Mouse (Mus musculus) left cerebral cortex, postnatal 4 days (tissue): ENCODE data around the gene Phrf1. TPM values are rescaled to one million over a fixed set of nuclear protein-coding genes. Genes with fewer than 3 reads are reported as not detected.
A peak's percentile ranks its signal among the peaks of the same experiment; 100 is the strongest.

ENCODE experiments used
- DNase-seq: peaks from one replicate; pipeline ENCODE4 v3.0.0-alpha.2; 2022
- intact Hi-C: fragments of 180-260 bp; cut with DNase I; formaldehyde crosslinking; loops from one replicate; pipeline ENCODE4 v1.15.1; 2025
- microRNA-seq: library from miRNA; unstranded; fragments of <30 nt; microRNA quantifications from one replicate; pipeline ENCODE4 v1.2.0, GENCODE M21; 2022
- total RNA-seq, 2 experiments: library from RNA; stranded (reverse); gene quantifications; 2 replicates each; pipeline ENCODE4 v1.2.3; 2021

Phrf1 gene
- total RNA-seq, 2 experiments from 2014 or later, result 81.2 to 89.1 TPM

- no peak for DNase-seq
- intact Hi-C loops, result no loop called here
These were observed 59.5 kb downstream of the Phrf1 start for GRCm38 (mm10) chr7:141288042-141288441.

DNA sequence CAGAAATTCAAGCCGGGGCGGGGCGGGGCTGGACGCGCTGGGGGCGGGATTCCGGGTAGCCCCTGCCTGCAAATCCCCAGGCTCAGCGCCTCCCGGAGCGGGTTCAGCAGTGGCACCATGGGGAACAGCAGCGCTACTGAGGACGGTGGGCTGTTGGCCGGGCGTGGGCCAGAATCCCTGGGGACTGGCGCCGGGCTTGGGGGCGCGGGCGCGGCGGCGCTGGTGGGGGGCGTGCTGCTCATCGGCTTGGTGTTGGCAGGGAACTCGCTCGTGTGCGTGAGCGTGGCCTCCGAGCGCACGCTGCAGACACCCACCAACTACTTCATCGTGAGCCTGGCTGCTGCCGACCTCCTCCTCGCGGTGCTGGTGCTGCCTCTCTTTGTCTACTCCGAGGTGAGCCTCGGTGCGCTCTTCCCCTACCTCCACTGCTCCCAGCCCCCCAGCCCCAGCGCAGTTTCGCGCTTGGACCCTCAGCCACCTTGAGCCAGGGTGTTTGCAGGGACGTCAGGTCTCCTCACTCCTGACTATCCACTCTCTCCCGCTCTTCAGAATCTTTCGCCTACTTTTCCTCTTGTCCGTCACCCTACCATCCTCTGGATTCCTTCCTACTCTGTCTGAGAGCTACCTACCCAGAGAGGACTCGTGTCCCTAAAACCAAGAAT lies 63.5 kb downstream of the Phrf1 start, which contains the start of gene Drd4:
TSS of gene Drd4 (plus strand) at position 86 of the 662 bp plus-strand sequence.
- intact Hi-C loops, result no loop called here
- peak; percentile 22 for DNase-seq

- no peak for DNase-seq
- intact Hi-C loops, result no loop called here
These were observed 64.2 kb downstream of the Phrf1 start for GRCm38 (mm10) chr7:141292583-141293388.

DNA sequence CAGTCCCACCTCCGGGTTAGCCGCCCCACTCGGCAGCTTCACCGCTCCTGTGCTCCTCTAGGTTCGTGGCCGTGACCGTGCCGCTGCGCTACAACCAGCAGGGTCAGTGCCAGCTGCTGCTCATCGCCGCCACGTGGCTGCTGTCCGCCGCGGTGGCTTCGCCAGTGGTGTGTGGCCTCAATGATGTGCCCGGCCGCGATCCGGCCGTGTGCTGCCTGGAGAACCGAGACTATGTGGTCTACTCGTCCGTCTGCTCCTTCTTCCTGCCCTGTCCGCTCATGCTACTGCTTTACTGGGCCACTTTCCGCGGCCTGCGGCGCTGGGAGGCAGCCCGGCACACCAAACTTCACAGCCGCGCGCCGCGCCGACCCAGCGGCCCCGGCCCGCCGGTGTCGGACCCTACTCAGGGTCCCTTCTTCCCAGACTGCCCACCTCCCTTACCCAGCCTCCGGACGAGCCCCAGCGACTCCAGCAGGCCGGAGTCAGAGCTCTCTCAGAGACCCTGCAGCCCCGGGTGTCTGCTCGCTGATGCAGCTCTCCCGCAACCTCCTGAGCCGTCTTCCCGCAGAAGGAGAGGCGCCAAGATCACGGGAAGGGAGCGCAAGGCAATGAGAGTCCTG lies 65.4 kb downstream of the Phrf1 start:
- peak; percentile 47 for DNase-seq
- intact Hi-C loops, result no loop called here

GRCm38 (mm10) chr7:141294479-141294878 lies 65.9 kb downstream of the Phrf1 start:
- no peak for DNase-seq
- intact Hi-C loops, result no loop called here

GRCm38 (mm10) chr7:141297926-141298650 lies 69.5 kb downstream of the Phrf1 start:
- no peak for DNase-seq
- intact Hi-C loops, result no loop called here

- intact Hi-C loops, result no loop called here
- DNase-seq, result peak; percentile 68
These were observed 70.6 kb downstream of the Phrf1 start for GRCm38 (mm10) chr7:141299175-141299574.

DNA sequence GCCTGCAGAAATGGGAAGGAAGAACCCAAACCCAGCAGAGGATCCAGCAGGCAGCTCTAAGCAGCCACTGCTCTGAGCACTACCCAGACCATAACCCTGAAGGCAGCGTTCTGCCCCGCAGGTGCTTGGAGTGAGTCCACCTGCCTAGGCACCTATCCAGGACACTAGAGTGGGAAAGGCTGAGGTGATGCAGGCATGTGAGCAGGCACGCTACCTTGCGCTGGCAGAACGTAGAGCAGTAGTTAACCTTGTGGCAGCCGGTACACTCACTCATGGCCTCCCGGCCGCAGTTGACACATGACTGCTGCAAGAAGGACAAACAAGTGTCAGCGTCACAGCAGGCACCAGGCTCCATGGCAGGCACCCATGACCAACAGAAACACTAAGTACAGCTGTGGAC lies 72.8 kb downstream of the Phrf1 start:
- intact Hi-C loops, result no loop called here
- no peak for DNase-seq

- no peak for DNase-seq
- intact Hi-C loops, result no loop called here
These were observed 74.2 kb downstream of the Phrf1 start for GRCm38 (mm10) chr7:141302702-141303268.

DNA sequence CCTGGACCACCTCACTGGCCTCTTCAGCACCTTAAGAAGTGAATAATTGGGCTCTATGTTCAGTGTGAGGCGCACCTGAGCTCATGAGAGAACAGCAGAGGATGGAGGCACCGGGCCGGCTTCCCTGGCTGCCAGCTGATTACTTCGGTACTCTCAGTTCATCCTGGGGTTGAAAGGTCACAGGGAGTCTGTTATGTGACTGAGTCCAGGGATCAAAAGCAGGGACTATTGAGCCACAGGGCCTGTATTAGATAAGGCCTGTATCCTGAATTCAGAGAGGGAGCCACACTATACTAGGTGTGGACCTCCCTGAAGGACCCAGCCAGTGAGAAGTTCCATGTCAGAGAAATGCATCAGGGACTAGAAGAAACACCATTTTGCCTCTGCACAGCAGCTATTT lies 76.0 kb downstream of the Phrf1 start:
- no peak for DNase-seq
- intact Hi-C loops, result no loop called here

Small RNAs within 50 kb of the gene (microRNA-seq; reads per million reads assigned to microRNA genes)
- gene Mir210, result 251 reads per million, percentile 60 among the genes with 10 or more reads in this experiment

Other genes with a start within 250 kb of the Phrf1 start
- 10 to 100 TPM in 1 of 2 experiments, 1 to 10 TPM in 1; 8.9 to 12.8 TPM for gene Ifitm3, start 218.0 kb upstream of the Phrf1 start, total RNA-seq
- not detected for gene Ifitm6, start 210.9 kb upstream of the Phrf1 start, total RNA-seq
- gene Gm17387, start 199.7 kb upstream of the Phrf1 start, total RNA-seq, result not detected
- 100 to 1,000 TPM; 132 to 150 TPM for gene B4galnt4, start 167.7 kb upstream of the Phrf1 start, total RNA-seq
- not detected for gene Pkp3, start 150.6 kb upstream of the Phrf1 start, total RNA-seq
- gene Sigirr, start 128.2 kb upstream of the Phrf1 start, total RNA-seq, result 1 to 10 TPM; 2.8 to 2.9 TPM
- not detected for gene Ano9, start 111.0 kb upstream of the Phrf1 start, total RNA-seq
- 10 to 100 TPM; 50.1 to 53.9 TPM for gene Ptdss2, start 106.4 kb upstream of the Phrf1 start, total RNA-seq
- 10 to 100 TPM; 20.1 to 25.3 TPM for gene Rnh1, start 55.9 kb upstream of the Phrf1 start, total RNA-seq
- 100 to 1,000 TPM; 194 to 211 TPM for gene Hras, start 34.8 kb upstream of the Phrf1 start, total RNA-seq
- gene Lrrc56, start 34.6 kb upstream of the Phrf1 start, total RNA-seq, result 1 to 10 TPM; 6.2 to 7.4 TPM
- under 1 TPM in 1 of 2 experiments, not detected in 1; 0.18 TPM for gene Lmntd2, start 14.7 kb upstream of the Phrf1 start, total RNA-seq
- 1 to 10 TPM; 3.8 to 4.7 TPM for gene Rassf7, start 12.9 kb upstream of the Phrf1 start, total RNA-seq
- 1 to 10 TPM in 1 of 2 experiments, under 1 TPM in 1; 0.28 to 1.1 TPM for gene Irf7, start 37.7 kb downstream of the Phrf1 start, total RNA-seq
- not detected for gene Cdhr5, start 48.0 kb downstream of the Phrf1 start, total RNA-seq
- under 1 TPM; 0.62 to 0.86 TPM for gene Sct, start 50.3 kb downstream of the Phrf1 start, total RNA-seq
- under 1 TPM; 0.48 to 0.54 TPM for gene Drd4, start 63.2 kb downstream of the Phrf1 start, total RNA-seq
- 100 to 1,000 TPM; 246 to 267 TPM for gene Deaf1, start 98.9 kb downstream of the Phrf1 start, total RNA-seq
- 10 to 100 TPM; 21.1 to 21.9 TPM for gene Tmem80, start 99.0 kb downstream of the Phrf1 start, total RNA-seq
- under 1 TPM; 0.86 to 0.97 TPM for gene Eps8l2, start 110.1 kb downstream of the Phrf1 start, total RNA-seq
- 100 to 1,000 TPM; 146 to 152 TPM for gene Taldo1, start 163.4 kb downstream of the Phrf1 start, total RNA-seq
- gene Gatd1, start 185.4 kb downstream of the Phrf1 start, total RNA-seq, result 10 to 100 TPM; 43.1 to 44.6 TPM
- gene Cend1, start 200.7 kb downstream of the Phrf1 start, total RNA-seq, result 100 to 1,000 TPM; 111 to 122 TPM
- 100 to 1,000 TPM; 196 to 217 TPM for gene Slc25a22, start 209.1 kb downstream of the Phrf1 start, total RNA-seq
- gene Pidd1, start 215.2 kb downstream of the Phrf1 start, total RNA-seq, result 1 to 10 TPM; 5.5 to 6.6 TPM
- gene Rplp2, start 218.6 kb downstream of the Phrf1 start, total RNA-seq, result 100 to 1,000 TPM; 894 to 998 TPM
- gene Pnpla2, start 226.4 kb downstream of the Phrf1 start, total RNA-seq, result 10 to 100 TPM; 13.9 to 16.0 TPM
- 1 to 10 TPM; 4.4 to 4.9 TPM for gene Cracr2b, start 232.3 kb downstream of the Phrf1 start, total RNA-seq
- 10 to 100 TPM; 46.7 to 50.6 TPM for gene Cd151, start 238.6 kb downstream of the Phrf1 start, total RNA-seq
- 10 to 100 TPM; 38.5 to 40.1 TPM for gene Polr2l, start 246.3 kb downstream of the Phrf1 start, total RNA-seq
- gene Tspan4, start 246.5 kb downstream of the Phrf1 start, total RNA-seq, result 10 to 100 TPM; 33.5 to 35.9 TPM